Comparison of ENCODE assay signal across 8 mouse cellular contexts in genomic region chr5:29734831-29735510, GRCm38 (mm10). TPM values are rescaled to one million over a fixed set of nuclear protein-coding genes. Genes with fewer than 3 reads are reported as not detected.
DNase-seq lines count a peak whose midpoint lies in the region; ATAC-seq and TF ChIP-seq lines count a peak whose summit lies in the region.

No protein-coding gene starts in this region.

- ATAC-seq in limb, embryonic 14.5 days (ENCODE audit: low FRiP score, low read depth): no peak
- no peak for ATAC-seq in granulocyte monocyte progenitor cell, adult 5-6 weeks (replicated peaks; ENCODE audit: poor library complexity, severe bottlenecking)

- intact Hi-C loops in gastrocnemius, adult 2 months (cut with DNase I): no loop called here
- intact Hi-C loops in gastrocnemius, postnatal 14 days (cut with DNase I; ENCODE audit: low total_unique reads): no loop called here

- no peak for TF ChIP-seq CTCF in gastrocnemius, adult 2 months (IDR thresholded peaks at IDR 0.05)

- WGBS in limb, embryonic 14.5 days: 53% methylated on average over 6 of the region's 6 CpGs

- H3K4me2 ChIP-seq in limb, embryonic 14.5 days (replicated peaks; ENCODE audit: low read depth, low read length, severe bottlenecking): peak overlapping the region; percentile 51

- TF ChIP-seq POLR2A in limb, embryonic 14.5 days (IDR thresholded peaks at IDR 0.05; ENCODE audit: borderline replicate concordance, extremely low read depth, insufficient read depth, insufficient read length): no peak

- no peaks in the 10 kb centered on the region for H3K36me3 ChIP-seq in limb, embryonic 14.5 days (ENCODE audit: control insufficient read depth, insufficient read depth, low read length)

- peak overlapping the region; percentile 92 for H3K9ac ChIP-seq in limb, embryonic 14.5 days (ENCODE audit: low read depth, low read length, severe bottlenecking)

- no peaks in the 10 kb centered on the region for H3K27me3 ChIP-seq in limb, embryonic 14.5 days (ENCODE audit: control insufficient read depth, insufficient read depth, low read length)

- H3K9me3 ChIP-seq in limb, embryonic 14.5 days (ENCODE audit: control insufficient read depth, low read length): no peaks in the 10 kb centered on the region

- H3K4me1 ChIP-seq in limb, embryonic 14.5 days (ENCODE audit: control insufficient read depth, insufficient read depth, low read length): peaks cover 14% of the 10 kb centered on the region

- H3K27ac ChIP-seq in gastrocnemius, adult 2 months: peak overlapping the region; percentile 98
- H3K27ac ChIP-seq in limb, embryonic 14.5 days (replicated peaks; ENCODE audit: low read depth, low read length): peak overlapping the region; percentile 88

- H3K4me3 ChIP-seq in gastrocnemius, adult 2 months: peak overlapping the region; percentile 86
- H3K4me3 ChIP-seq in limb, embryonic 14.5 days (replicated peaks; ENCODE audit: low read length): peak overlapping the region; percentile 76

- no peak for DNase-seq in gastrocnemius, adult 2 months
- no peak for DNase-seq in gastrocnemius, postnatal 14 days
- peak; percentile 16 for DNase-seq in thymus, postnatal 14 days
- DNase-seq in thymus, postnatal 25 days: no peak
- no peak for DNase-seq in limb, embryonic 14.5 days (ENCODE audit: low spot score)
- DNase-seq in adrenal gland, postnatal 36 days: no peak
- DNase-seq in right cerebral cortex, postnatal 36 days (ENCODE audit: low spot score in 2 of 2): no peak

RNA-seq across cellular contexts. Expression of gene Dnajb6, which starts 0.5 kb away (rescaled TPM):
- total RNA-seq in gastrocnemius, adult 2 months (2021): 10 to 100 TPM; 76.9 to 78.9 TPM
- total RNA-seq in gastrocnemius, postnatal 14 days (2021): 10 to 100 TPM; 57.4 to 64.5 TPM
- 76.0 and 96.9 TPM in 2 replicates for polyA plus RNA-seq in limb, embryonic 14.5 days (2012; rRNA removed)
- polyA plus RNA-seq in limb, embryonic 14.5 days (2014; fragmentation: Nextera tagmentation; extraction: Ambion mirVana): 123 and 129 TPM in 2 replicates
- total RNA-seq in adrenal gland, postnatal 36 days (2021): 100 to 1,000 TPM; 131 to 139 TPM
- 129 and 145 TPM in 2 replicates for total RNA-seq in granulocyte monocyte progenitor cell, adult 5-6 weeks (2014; fragmentation: Nextera tagmentation)
- 142 and 197 TPM in 2 replicates for total RNA-seq in granulocyte monocyte progenitor cell, adult 5-6 weeks (2017)

RNA-seq across cellular contexts. Expression of gene Gm5129, which starts 0.8 kb away (rescaled TPM):
- not detected for total RNA-seq in gastrocnemius, adult 2 months (2021)
- total RNA-seq in gastrocnemius, postnatal 14 days (2021): not detected
- 0.94 and 2.3 TPM in 2 replicates for polyA plus RNA-seq in limb, embryonic 14.5 days (2012; rRNA removed)
- not detected in 2 replicates for polyA plus RNA-seq in limb, embryonic 14.5 days (2014; fragmentation: Nextera tagmentation; extraction: Ambion mirVana)
- 1 to 10 TPM; 1.7 to 2.3 TPM for total RNA-seq in adrenal gland, postnatal 36 days (2021)
- total RNA-seq in granulocyte monocyte progenitor cell, adult 5-6 weeks (2014; fragmentation: Nextera tagmentation): not detected in 2 replicates
- not detected in 2 replicates for total RNA-seq in granulocyte monocyte progenitor cell, adult 5-6 weeks (2017)
